Mouse (Mus musculus) liver, adult 10 weeks (tissue): ENCODE data around the gene Olfr1113. TPM values are rescaled to one million over a fixed set of nuclear protein-coding genes. Genes with fewer than 3 reads are reported as not detected.

ENCODE experiments used
- polyA plus RNA-seq: library from polyadenylated mRNA; stranded (reverse); fragments of 350-450 nt; fragmentation: Illumina TruSeq; extraction: RNeasy Lipid Tissue Mini Kit (QIAGEN cat#74804); gene quantifications from one replicate; pipeline ENCODE4 v1.2.3, GENCODE M21; 2014; ENCODE audit warnings: low read depth, low replicate concordance

The Olfr1113 gene
- polyA plus RNA-seq: not detected

GRCm38 (mm10) chr2:87208670-87209069, at the start of gene Olfr1113:
Olfr1113 (plus strand) TSS chr2:87208970.

GRCm38 (mm10) chr2:87187498-87187897, 21.3 kb upstream of the Olfr1113 start, which contains the start of gene Olfr1112:
Olfr1112 (plus strand) TSS chr2:87187798.

GRCm38 (mm10) chr2:87247713-87248112, 38.9 kb downstream of the Olfr1113 start, which contains the start of gene Olfr1115:
Olfr1115 (plus strand) TSS chr2:87248013.

Other genes starting within 250 kb of the Olfr1113 start
- not detected for gene Olfr1099, start 248.3 kb upstream of the Olfr1113 start, polyA plus RNA-seq
- gene Olfr1100, start 229.0 kb upstream of the Olfr1113 start, polyA plus RNA-seq: not detected
- gene Olfr1101, start 217.7 kb upstream of the Olfr1113 start, polyA plus RNA-seq: not detected
- not detected for gene Olfr1102, start 210.6 kb upstream of the Olfr1113 start, polyA plus RNA-seq
- gene Olfr1104, start 181.9 kb upstream of the Olfr1113 start, polyA plus RNA-seq: not detected
- gene Olfr1105, start 172.4 kb upstream of the Olfr1113 start, polyA plus RNA-seq: not detected
- not detected for gene Olfr1106, start 156.7 kb upstream of the Olfr1113 start, polyA plus RNA-seq
- gene Olfr1107, start 133.2 kb upstream of the Olfr1113 start, polyA plus RNA-seq: not detected
- gene Olfr1109, start 113.0 kb upstream of the Olfr1113 start, polyA plus RNA-seq: not detected
- gene Olfr259, start 94.4 kb upstream of the Olfr1113 start, polyA plus RNA-seq: not detected
- gene Olfr1110, start 68.7 kb upstream of the Olfr1113 start, polyA plus RNA-seq: not detected
- not detected for gene Olfr1111, start 56.3 kb upstream of the Olfr1113 start, polyA plus RNA-seq
- gene Olfr1112, start 21.2 kb upstream of the Olfr1113 start, polyA plus RNA-seq: not detected
- gene Olfr1115, start 39.0 kb downstream of the Olfr1113 start, polyA plus RNA-seq: not detected
- gene Olfr1116, start 58.6 kb downstream of the Olfr1113 start, polyA plus RNA-seq: not detected
- gene Olfr1118, start 98.6 kb downstream of the Olfr1113 start, polyA plus RNA-seq: not detected
- not detected for gene Olfr1120, start 145.8 kb downstream of the Olfr1113 start, polyA plus RNA-seq
- not detected for gene Olfr1121, start 160.9 kb downstream of the Olfr1113 start, polyA plus RNA-seq
- not detected for gene Olfr1122, start 176.9 kb downstream of the Olfr1113 start, polyA plus RNA-seq
- gene Olfr1123, start 207.7 kb downstream of the Olfr1113 start, polyA plus RNA-seq: not detected
- not detected for gene Olfr1124, start 221.3 kb downstream of the Olfr1113 start, polyA plus RNA-seq
- not detected for gene Olfr1126, start 245.0 kb downstream of the Olfr1113 start, polyA plus RNA-seq